Mouse (Mus musculus) liver, embryonic 13.5 days (tissue): ENCODE data around the gene Rbms1. TPM values are rescaled to one million over a fixed set of nuclear protein-coding genes. Genes with fewer than 3 reads are reported as not detected.

ENCODE experiments used
- ATAC-seq: fragments of 200-750 bp; cut with Nextera tagmentation; 2 replicates; pipeline ENCODE4 v1.8.0; 2017; ENCODE audit warnings: low read depth, mild to moderate bottlenecking, moderate number of reproducible peaks, moderate library complexity
- DNase-seq: peaks from one replicate; pipeline ENCODE4 v3.0.0; 2022
- H3K27ac ChIP-seq: fragments of 300-500 bp; sonication (generic); 2 replicates; pipeline ENCODE4 v1.5.1; 2015; ENCODE audit warnings: moderate library complexity, mild to moderate bottlenecking, inconsistent platforms
- H3K27me3 ChIP-seq: fragments of 300-500 bp; sonication (generic); 2 replicates; pipeline ENCODE4 v1.6.1; 2015; ENCODE audit warnings: mild to moderate bottlenecking, inconsistent platforms
- H3K36me3 ChIP-seq: fragments of 300-500 bp; sonication (generic); 2 replicates; pipeline ENCODE4 v1.6.1; 2015; ENCODE audit warnings: mild to moderate bottlenecking, inconsistent platforms
- H3K4me1 ChIP-seq: fragments of 300-500 bp; sonication (generic); replicated peaks from 2 replicates; pipeline ENCODE4 v1.6.1; 2015; ENCODE audit warnings: inconsistent platforms
- H3K4me2 ChIP-seq: fragments of 300-500 bp; sonication (generic); 2 replicates; pipeline ENCODE4 v1.6.1; 2015; ENCODE audit warnings: inconsistent platforms, mild to moderate bottlenecking, moderate library complexity
- H3K4me3 ChIP-seq: fragments of 300-500 bp; sonication (generic); replicated peaks from 2 replicates; pipeline ENCODE4 v1.5.1; 2015; ENCODE audit warnings: mild to moderate bottlenecking, inconsistent platforms
- H3K9ac ChIP-seq: fragments of 300-500 bp; sonication (generic); 2 replicates; pipeline ENCODE4 v1.6.1; 2015; ENCODE audit warnings: mild to moderate bottlenecking, inconsistent platforms
- H3K9me3 ChIP-seq: fragments of 300-500 bp; sonication (generic); replicated peaks from 2 replicates; pipeline ENCODE4 v1.6.1; 2016; ENCODE audit warnings: inconsistent platforms
- WGBS: fragments of 180-500 bp; shearing (Covaris S2); methylation state at CpG from one replicate; pipeline ENCODE4 v1.1.7; 2015; ENCODE audit not compliant: insufficient replicate concordance; 5-methylcytosine and 5-hydroxymethylcytosine counted together
- polyA plus RNA-seq: library from polyadenylated mRNA; unstranded; fragments of >200 nt; fragmentation: Nextera tagmentation; extraction: Ambion mirVana; gene quantifications from 2 replicates; pipeline ENCODE4 v1.2.1, GENCODE M21; 2015

Rbms1 gene
- polyA plus RNA-seq, 1 experiment from 2014 or later = 42.8 TPM

GRCm38 (mm10) chr2:60751274-60751673, 211.7 kb downstream of the Rbms1 start:
- no peak overlapping the region for H3K4me3 ChIP-seq
- H3K9ac ChIP-seq = no peak overlapping the region
- no peak overlapping the region for H3K27ac ChIP-seq
- H3K27me3 ChIP-seq = no peaks in the 10 kb centered on the region
- ATAC-seq (no peak), DNase-seq (no peak)
- no peaks in the 10 kb centered on the region for H3K9me3 ChIP-seq
- H3K4me1 ChIP-seq = no peaks in the 10 kb centered on the region
- H3K36me3 ChIP-seq = peaks cover 18% of the 10 kb centered on the region
- H3K4me2 ChIP-seq = no peak overlapping the region
- 81% methylated on average over 9 of the region's 9 CpGs for WGBS

GRCm38 (mm10) chr2:60750591-60750990, 212.4 kb downstream of the Rbms1 start:
- 76% methylated on average over 3 of the region's 3 CpGs for WGBS
- no peak for ATAC-seq
- no peak overlapping the region for H3K4me3 ChIP-seq
- H3K9ac ChIP-seq = no peak overlapping the region
- no peaks in the 10 kb centered on the region for H3K27me3 ChIP-seq
- H3K4me1 ChIP-seq = no peaks in the 10 kb centered on the region
- no peak for DNase-seq
- peaks cover 12% of the 10 kb centered on the region for H3K36me3 ChIP-seq
- no peaks in the 10 kb centered on the region for H3K9me3 ChIP-seq
- H3K27ac ChIP-seq = no peak overlapping the region
- H3K4me2 ChIP-seq = no peak overlapping the region

- H3K27ac ChIP-seq = no peak overlapping the region
- WGBS = 75% methylated on average over 1 of the region's 1 CpGs
- H3K36me3 ChIP-seq = no peaks in the 10 kb centered on the region
- no peak for DNase-seq
- no peaks in the 10 kb centered on the region for H3K9me3 ChIP-seq
- H3K4me2 ChIP-seq = no peak overlapping the region
- ATAC-seq = no peak
- no peak overlapping the region for H3K9ac ChIP-seq
- H3K4me3 ChIP-seq = no peak overlapping the region
- H3K27me3 ChIP-seq = no peaks in the 10 kb centered on the region
- H3K4me1 ChIP-seq = no peaks in the 10 kb centered on the region
These were observed 214.4 kb downstream of the Rbms1 start for GRCm38 (mm10) chr2:60748585-60748984.

GRCm38 (mm10) chr2:60747590-60747989, 215.4 kb downstream of the Rbms1 start:
- ATAC-seq = no peak
- no peak overlapping the region for H3K4me3 ChIP-seq
- H3K27me3 ChIP-seq = no peaks in the 10 kb centered on the region
- H3K4me2 ChIP-seq = no peak overlapping the region
- H3K4me1 ChIP-seq = no peaks in the 10 kb centered on the region
- no peak for DNase-seq
- H3K9me3 ChIP-seq = no peaks in the 10 kb centered on the region
- no peak overlapping the region for H3K27ac ChIP-seq
- 54% methylated on average over 3 of the region's 3 CpGs for WGBS
- H3K36me3 ChIP-seq = no peaks in the 10 kb centered on the region
- H3K9ac ChIP-seq = no peak overlapping the region

- Histone ChIP-seq H3K36me3 (no peaks in the 10 kb centered on the region), H3K4me3 (no peak overlapping the region)
- 70% methylated on average over 3 of the region's 3 CpGs for whole genome bisulfite sequencing
These were observed 218.3 kb downstream of the Rbms1 start for GRCm38 (mm10) chr2:60744674-60745073.

GRCm38 (mm10) chr2:60739389-60740137, 223.4 kb downstream of the Rbms1 start:
- DNase-seq = no peak
- 56% methylated on average over 10 of the region's 10 CpGs for WGBS
- no peak overlapping the region for H3K27ac ChIP-seq

More at GRCm38 (mm10) chr2:60744674-60745073, 218.3 kb downstream of the Rbms1 start:
- Histone ChIP-seq H3K4me1 (no peaks in the 10 kb centered on the region), H3K9me3 (no peaks in the 10 kb centered on the region), H3K4me2 (no peak overlapping the region), H3K27me3 (no peaks in the 10 kb centered on the region), H3K27ac (no peak overlapping the region), H3K9ac (no peak overlapping the region)
- no peak for DNase-seq
- ATAC-seq = no peak

GRCm38 (mm10) chr2:60730929-60731328, 232.1 kb downstream of the Rbms1 start:
- Histone ChIP-seq H3K9ac (no peak overlapping the region), H3K9me3 (no peaks in the 10 kb centered on the region), H3K4me2 (no peak overlapping the region), H3K4me1 (no peaks in the 10 kb centered on the region), H3K27me3 (no peaks in the 10 kb centered on the region), H3K36me3 (no peaks in the 10 kb centered on the region), H3K4me3 (no peak overlapping the region), H3K27ac (no peak overlapping the region)
- DNase-seq (no peak), ATAC-seq (no peak)
- WGBS = 69% methylated on average over 6 of the region's 6 CpGs

More at GRCm38 (mm10) chr2:60739389-60740137, 223.4 kb downstream of the Rbms1 start:
- no peak overlapping the region for H3K9ac ChIP-seq
- no peaks in the 10 kb centered on the region for H3K27me3 ChIP-seq
- ATAC-seq = no peak
- no peak overlapping the region for H3K4me3 ChIP-seq
- H3K36me3 ChIP-seq = no peaks in the 10 kb centered on the region
- no peak overlapping the region for H3K4me2 ChIP-seq
- no peaks in the 10 kb centered on the region for H3K9me3 ChIP-seq
- H3K4me1 ChIP-seq = no peaks in the 10 kb centered on the region

GRCm38 (mm10) chr2:60730024-60730423, 233.0 kb downstream of the Rbms1 start:
- H3K9ac ChIP-seq = no peak overlapping the region
- no peaks in the 10 kb centered on the region for H3K27me3 ChIP-seq
- DNase-seq = no peak
- WGBS = 39% methylated on average over 3 of the region's 3 CpGs
- no peak overlapping the region for H3K4me2 ChIP-seq
- no peaks in the 10 kb centered on the region for H3K9me3 ChIP-seq
- H3K4me3 ChIP-seq = no peak overlapping the region
- H3K36me3 ChIP-seq = no peaks in the 10 kb centered on the region
- ATAC-seq = no peak
- no peaks in the 10 kb centered on the region for H3K4me1 ChIP-seq
- no peak overlapping the region for H3K27ac ChIP-seq

GRCm38 (mm10) chr2:60728902-60729585, 233.9 kb downstream of the Rbms1 start:
- WGBS = 61% methylated on average over 10 of the region's 10 CpGs
- Histone ChIP-seq H3K9ac (no peak overlapping the region), H3K4me1 (no peaks in the 10 kb centered on the region), H3K4me3 (no peak overlapping the region), H3K9me3 (no peaks in the 10 kb centered on the region), H3K4me2 (no peak overlapping the region), H3K36me3 (no peaks in the 10 kb centered on the region), H3K27ac (no peak overlapping the region), H3K27me3 (no peaks in the 10 kb centered on the region)
- DNase-seq = no peak
- ATAC-seq = no peak

GRCm38 (mm10) chr2:60724660-60725059, 238.3 kb downstream of the Rbms1 start:
- H3K36me3 ChIP-seq = no peaks in the 10 kb centered on the region
- no peaks in the 10 kb centered on the region for H3K9me3 ChIP-seq
- no peaks in the 10 kb centered on the region for H3K27me3 ChIP-seq
- no peak overlapping the region for H3K27ac ChIP-seq
- H3K4me2 ChIP-seq = no peak overlapping the region
- WGBS = 48% methylated on average over 2 of the region's 2 CpGs
- no peak for DNase-seq
- no peak overlapping the region for H3K4me3 ChIP-seq
- H3K9ac ChIP-seq = no peak overlapping the region
- no peaks in the 10 kb centered on the region for H3K4me1 ChIP-seq
- no peak for ATAC-seq

- Histone ChIP-seq H3K27me3 (no peaks in the 10 kb centered on the region), H3K36me3 (no peaks in the 10 kb centered on the region)
These were observed 240.0 kb downstream of the Rbms1 start for GRCm38 (mm10) chr2:60722967-60723366.

GRCm38 (mm10) chr2:60722514-60722913, 240.5 kb downstream of the Rbms1 start, which contains the start of gene Itgb6:
Itgb6 (minus strand) TSS chr2:60722643.
- Histone ChIP-seq H3K4me3 (no peak within 1 kb of the TSS), H3K4me1 (no peaks in the 10 kb centered on the region), H3K9me3 (no peaks in the 10 kb centered on the region), H3K4me2 (no peak within 1 kb of the TSS), H3K9ac (no peak within 1 kb of the TSS), H3K27me3 (no peaks in the 10 kb centered on the region), H3K27ac (no peak within 1 kb of the TSS), H3K36me3 (no peaks in the 10 kb centered on the region)
- ATAC-seq (no peak), DNase-seq (no peak)
- WGBS = 83% methylated on average over 14 of the region's 14 CpGs

More at GRCm38 (mm10) chr2:60722967-60723366, 240.0 kb downstream of the Rbms1 start:
- ATAC-seq (no peak), DNase-seq (no peak)
- H3K9me3 ChIP-seq = no peaks in the 10 kb centered on the region
- no peak overlapping the region for H3K4me3 ChIP-seq
- H3K27ac ChIP-seq = no peak overlapping the region
- no peak overlapping the region for H3K9ac ChIP-seq
- H3K4me2 ChIP-seq = no peak overlapping the region
- 73% methylated on average over 3 of the region's 3 CpGs for WGBS
- H3K4me1 ChIP-seq = no peaks in the 10 kb centered on the region
